ENCODE assay signal across 8 mouse cellular contexts in the genomic region with DNA sequence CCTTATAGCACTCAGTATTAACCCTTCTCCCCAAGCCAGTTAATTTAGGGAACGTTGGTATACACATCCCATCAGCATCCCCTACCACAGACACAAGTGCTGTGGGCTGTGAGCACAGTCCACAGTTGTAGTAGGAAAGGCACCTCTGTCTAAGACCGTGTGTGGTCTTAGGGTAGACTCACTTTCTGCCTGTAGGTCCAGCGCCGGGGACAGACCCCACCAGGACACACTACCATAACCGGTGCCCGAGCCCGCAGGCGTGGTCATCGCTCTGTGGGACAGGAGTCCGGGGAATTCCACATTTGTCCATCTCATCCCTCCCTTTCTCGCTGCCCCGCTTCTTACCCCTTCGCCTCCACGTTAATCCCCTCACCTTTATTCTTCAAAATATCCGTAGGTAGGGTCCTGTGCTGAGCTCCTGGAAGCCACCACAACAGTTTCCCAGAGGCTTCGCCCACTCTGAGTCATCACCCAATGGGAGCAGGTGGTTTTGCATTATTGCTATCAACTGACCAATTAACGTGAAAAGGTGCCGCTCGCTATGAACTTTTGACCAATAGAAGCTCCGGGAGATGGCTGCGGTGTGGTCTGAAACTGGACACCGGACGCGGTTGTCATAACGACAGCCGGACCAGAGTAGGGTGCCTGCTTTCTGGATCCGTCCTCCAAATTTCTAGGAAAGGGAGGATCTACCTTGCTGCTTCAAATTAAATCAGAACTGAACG. TPM values are rescaled to one million over a fixed set of nuclear protein-coding genes. Genes with fewer than 3 reads are reported as not detected.
DNase-seq lines count a peak whose midpoint lies in the region; ATAC-seq and TF ChIP-seq lines count a peak whose summit lies in the region.

Gene Dnaaf3 (minus strand): TSS at position 449 of the 725 bp plus-strand sequence.

- TF ChIP-seq CTCF in heart, adult 2 months (IDR thresholded peaks at IDR 0.05): no peak
- no peak for TF ChIP-seq CTCF in lung, adult 2 months (IDR thresholded peaks at IDR 0.05; ENCODE audit: insufficient read depth, low read length)

- H3K9ac ChIP-seq in heart, adult 2 months (ENCODE audit: low read depth, low read length): no peak within 1 kb of the TSS
- no peak within 1 kb of the TSS for H3K9ac ChIP-seq in neural tube, embryonic 14.5 days (replicated peaks; ENCODE audit: low read depth, low read length)

- intact Hi-C loops in heart, adult 2 months (cut with DNase I): no loop called here

- DNase-seq in ES-CJ7 (ENCODE audit: low read depth, low spot score): peak; percentile 89
- DNase-seq in heart, adult 2 months: peak in 1 of 2 experiments; percentile 72
- DNase-seq in kidney, adult 18-20 months: peak; percentile 72
- DNase-seq in lung, adult 2 months: peak; percentile 37
- no peak for DNase-seq in left cerebral cortex, adult 9 months (ENCODE audit: low spot score in 2 of 2)
- DNase-seq in spleen, postnatal 36 days (ENCODE audit: low spot score in 2 of 2): no peak

- peak within 1 kb of the TSS; percentile 26 for H3K4me3 ChIP-seq in heart, adult 2 months
- H3K4me3 ChIP-seq in lung, adult 2 months (replicated peaks; ENCODE audit: extremely low read depth, low read depth, low read length): peak within 1 kb of the TSS; percentile 12
- H3K4me3 ChIP-seq in neural tube, embryonic 14.5 days (ENCODE audit: low read depth, low read length): peak within 1 kb of the TSS; percentile 7; the same call in 1 of the 2 replicates

- H3K4me1 ChIP-seq in heart, adult 2 months (ENCODE audit: control insufficient read depth, insufficient read depth, low read length): no peaks in the 10 kb centered on the region
- H3K4me1 ChIP-seq in lung, adult 2 months (ENCODE audit: control insufficient read depth, insufficient read depth, low read length): no peaks in the 10 kb centered on the region
- H3K4me1 ChIP-seq in neural tube, embryonic 14.5 days (ENCODE audit: control insufficient read depth, insufficient read depth, low read length): no peaks in the 10 kb centered on the region

- peak; percentile 80 for ATAC-seq in common myeloid progenitor, adult 5-6 weeks (replicated peaks; ENCODE audit: low read depth, poor library complexity, severe bottlenecking)
- peak; percentile 63; the same call in 1 of the 2 replicates for ATAC-seq in neural tube, embryonic 14.5 days (ENCODE audit: low read depth)

- H3K27ac ChIP-seq in heart, adult 2 months: no peak within 1 kb of the TSS
- no peak within 1 kb of the TSS for H3K27ac ChIP-seq in neural tube, embryonic 14.5 days (ENCODE audit: low read depth, low read length)

- no peaks in the 10 kb centered on the region for H3K27me3 ChIP-seq in heart, adult 2 months (ENCODE audit: control insufficient read depth, insufficient read depth, low read length)
- H3K27me3 ChIP-seq in neural tube, embryonic 14.5 days (ENCODE audit: control insufficient read depth, insufficient read depth, low read length): no peaks in the 10 kb centered on the region

- no peak for TF ChIP-seq EP300 in heart, adult 2 months (IDR thresholded peaks at IDR 0.05; ENCODE audit: insufficient read depth, low read depth, low read length)

- H3K79me2 ChIP-seq in heart, adult 2 months (replicated peaks; ENCODE audit: control insufficient read depth, insufficient read depth, low read length): no peaks in the 10 kb centered on the region

- no peaks in the 10 kb centered on the region for H3K9me3 ChIP-seq in neural tube, embryonic 14.5 days (ENCODE audit: control insufficient read depth, low read length)

- 4% methylated on average over 28 of the region's 28 CpGs for WGBS in heart, adult 2 months
- 4% methylated on average over 28 of the region's 28 CpGs for WGBS in lung, adult 2 months
- under 1% methylated on average over 28 of the region's 28 CpGs for WGBS in neural tube, embryonic 14.5 days

- H3K36me3 ChIP-seq in heart, adult 2 months (ENCODE audit: control insufficient read depth, insufficient read depth, low read length): no peaks in the 10 kb centered on the region
- no peaks in the 10 kb centered on the region for H3K36me3 ChIP-seq in neural tube, embryonic 14.5 days (ENCODE audit: control insufficient read depth, insufficient read depth, low read length)

- TF ChIP-seq POLR2A in heart, adult 2 months (IDR thresholded peaks at IDR 0.05; ENCODE audit: insufficient read depth, low read depth, low read length): no peak
- TF ChIP-seq POLR2A in lung, adult 2 months (IDR thresholded peaks at IDR 0.05; ENCODE audit: borderline replicate concordance, extremely low read depth, low read depth, low read length): no peak

- peak within 1 kb of the TSS; percentile 29 for H3K4me2 ChIP-seq in neural tube, embryonic 14.5 days (ENCODE audit: low read depth, low read length)

RNA-seq across cellular contexts. Expression of gene Dnaaf3, which starts in this region (rescaled TPM):
- 1.6 TPM in 1 of 2 replicates, not detected in the other for total RNA-seq in common myeloid progenitor, adult 5-6 weeks (2017)
- total RNA-seq in heart, adult 2 months (2021): 1 to 10 TPM; 2.3 to 2.7 TPM
- 12.4 and 13.2 TPM in 2 replicates for polyA plus RNA-seq in heart, adult 2 months (2012; rRNA removed)
- polyA plus RNA-seq in lung, adult 2 months (2012; rRNA removed): 16.1 and 17.8 TPM in 2 replicates
- 0.66 and 0.91 TPM in 2 replicates for polyA plus RNA-seq in neural tube, embryonic 14.5 days (2014; fragmentation: Nextera tagmentation; extraction: Ambion mirVana)

Comparison
In these comparisons a context has a peak if more than half of its experiments do, and no peak if none do; other contexts are left out.
1. Peak in ATAC-seq, H3K4me3 ChIP-seq and H3K4me2 ChIP-seq in neural tube, embryonic 14.5 days; RNA of the gene not detected or under 1 TPM.
2. DNase-seq: peak in ES-CJ7 (single experiment), kidney, adult 18-20 months (single experiment) and lung, adult 2 months (single experiment); none in left cerebral cortex, adult 9 months (0 of 2) and spleen, postnatal 36 days (0 of 2).
3. Peak in every context shown above with its lines, with median percentiles within 50 percentile points of each other: H3K4me3 ChIP-seq.